Mouse (Mus musculus): ENCODE measurements around the gene 2810021J22Rik. TPM values are rescaled to one million over a fixed set of nuclear protein-coding genes. Genes with fewer than 3 reads are reported as not detected.

Gene 2810021J22Rik
- polyA plus RNA-seq, 1 experiment = 6.9 TPM

GRCm38 (mm10) chr11:58918759-58919158 is 51.7 kb downstream of the 2810021J22Rik start:
- Histone ChIP-seq H3K27me3 (ENCODE audit: control insufficient read depth, insufficient read depth, low read length, poor library complexity, severe bottlenecking) (no peaks in the 10 kb centered on the region), H3K9ac (ENCODE audit: low read depth, poor library complexity, severe bottlenecking) (no peak overlapping the region), H3K9me3 (replicated peaks; ENCODE audit: control insufficient read depth, insufficient read depth, low read length, poor library complexity, severe bottlenecking) (no peaks in the 10 kb centered on the region), H3K36me3 (ENCODE audit: control insufficient read depth, insufficient read depth, low read length, poor library complexity, severe bottlenecking) (no peaks in the 10 kb centered on the region), H3K4me1 (ENCODE audit: control insufficient read depth, insufficient read depth, low read length) (no peaks in the 10 kb centered on the region), H3K27ac (ENCODE audit: insufficient read depth, low read length) (no peak overlapping the region), H3K4me3 (ENCODE audit: low read depth, low read length) (no peak overlapping the region)
- TF ChIP-seq CTCF (IDR thresholded peaks at IDR 0.05; ENCODE audit: low read depth, low read length) (no peak), EP300 (IDR thresholded peaks at IDR 0.05; ENCODE audit: insufficient read depth, low read depth, low read length) (no peak), POLR2A (IDR thresholded peaks at IDR 0.05; ENCODE audit: insufficient read depth, low read length) (no peak)

- Histone ChIP-seq H3K36me3 (ENCODE audit: control insufficient read depth, insufficient read depth, low read length, poor library complexity, severe bottlenecking) (no peaks in the 10 kb centered on the region), H3K27ac (ENCODE audit: insufficient read depth, low read length) (no peak overlapping the region), H3K27me3 (ENCODE audit: control insufficient read depth, insufficient read depth, low read length, poor library complexity, severe bottlenecking) (no peaks in the 10 kb centered on the region), H3K4me1 (ENCODE audit: control insufficient read depth, insufficient read depth, low read length) (no peaks in the 10 kb centered on the region), H3K9ac (ENCODE audit: low read depth, poor library complexity, severe bottlenecking) (no peak overlapping the region), H3K9me3 (replicated peaks; ENCODE audit: control insufficient read depth, insufficient read depth, low read length, poor library complexity, severe bottlenecking) (no peaks in the 10 kb centered on the region), H3K4me3 (ENCODE audit: low read depth, low read length) (no peak overlapping the region)
- TF ChIP-seq POLR2A (IDR thresholded peaks at IDR 0.05; ENCODE audit: insufficient read depth, low read length) = no peak
Observed at GRCm38 (mm10) chr11:58922420-58922819, 55.4 kb downstream of the 2810021J22Rik start.

- H3K9ac ChIP-seq (ENCODE audit: low read depth, poor library complexity, severe bottlenecking) = no peak overlapping the region
- no peaks in the 10 kb centered on the region for H3K27me3 ChIP-seq (ENCODE audit: control insufficient read depth, insufficient read depth, low read length, poor library complexity, severe bottlenecking)
- H3K27ac ChIP-seq (ENCODE audit: insufficient read depth, low read length) = no peak overlapping the region
- TF ChIP-seq EP300 (IDR thresholded peaks at IDR 0.05; ENCODE audit: insufficient read depth, low read depth, low read length) (no peak), POLR2A (IDR thresholded peaks at IDR 0.05; ENCODE audit: insufficient read depth, low read length) (no peak), CTCF (IDR thresholded peaks at IDR 0.05; ENCODE audit: low read depth, low read length) (no peak)
- H3K4me3 ChIP-seq (ENCODE audit: low read depth, low read length) = no peak overlapping the region
- no peaks in the 10 kb centered on the region for H3K36me3 ChIP-seq (ENCODE audit: control insufficient read depth, insufficient read depth, low read length, poor library complexity, severe bottlenecking)
- peaks cover 2% of the 10 kb centered on the region for H3K4me1 ChIP-seq (ENCODE audit: control insufficient read depth, insufficient read depth, low read length)
- no peaks in the 10 kb centered on the region for H3K9me3 ChIP-seq (replicated peaks; ENCODE audit: control insufficient read depth, insufficient read depth, low read length, poor library complexity, severe bottlenecking)
Observed at GRCm38 (mm10) chr11:58926651-58927050, 59.6 kb downstream of the 2810021J22Rik start.

GRCm38 (mm10) chr11:58927053-58927452 is 60.0 kb downstream of the 2810021J22Rik start:
- no peak overlapping the region for H3K4me3 ChIP-seq (ENCODE audit: low read depth, low read length)
- H3K27ac ChIP-seq (ENCODE audit: insufficient read depth, low read length) = no peak overlapping the region
- no peaks in the 10 kb centered on the region for H3K9me3 ChIP-seq (replicated peaks; ENCODE audit: control insufficient read depth, insufficient read depth, low read length, poor library complexity, severe bottlenecking)
- TF ChIP-seq EP300 (IDR thresholded peaks at IDR 0.05; ENCODE audit: insufficient read depth, low read depth, low read length) (no peak), POLR2A (IDR thresholded peaks at IDR 0.05; ENCODE audit: insufficient read depth, low read length) (no peak), CTCF (IDR thresholded peaks at IDR 0.05; ENCODE audit: low read depth, low read length) (no peak)
- H3K36me3 ChIP-seq (ENCODE audit: control insufficient read depth, insufficient read depth, low read length, poor library complexity, severe bottlenecking) = 0 out of 2 replicates have a peak, but pooled peaks cover 2% of the 10 kb centered on the region
- H3K9ac ChIP-seq (ENCODE audit: low read depth, poor library complexity, severe bottlenecking) = no peak overlapping the region
- H3K27me3 ChIP-seq (ENCODE audit: control insufficient read depth, insufficient read depth, low read length, poor library complexity, severe bottlenecking) = no peaks in the 10 kb centered on the region
- peaks cover 2% of the 10 kb centered on the region for H3K4me1 ChIP-seq (ENCODE audit: control insufficient read depth, insufficient read depth, low read length)

GRCm38 (mm10) chr11:58927790-58928651 is 61.0 kb downstream of the 2810021J22Rik start:
- Histone ChIP-seq H3K9me3 (replicated peaks; ENCODE audit: control insufficient read depth, insufficient read depth, low read length, poor library complexity, severe bottlenecking) (no peaks in the 10 kb centered on the region), H3K9ac (ENCODE audit: low read depth, poor library complexity, severe bottlenecking) (no peak overlapping the region), H3K27ac (ENCODE audit: insufficient read depth, low read length) (no peak overlapping the region), H3K4me3 (ENCODE audit: low read depth, low read length) (no peak overlapping the region), H3K27me3 (ENCODE audit: control insufficient read depth, insufficient read depth, low read length, poor library complexity, severe bottlenecking) (no peaks in the 10 kb centered on the region), H3K4me1 (ENCODE audit: control insufficient read depth, insufficient read depth, low read length) (peaks cover 2% of the 10 kb centered on the region), H3K36me3 (ENCODE audit: control insufficient read depth, insufficient read depth, low read length, poor library complexity, severe bottlenecking) (0 out of 2 replicates have a peak, but pooled peaks cover 6% of the 10 kb centered on the region)
- TF ChIP-seq CTCF (IDR thresholded peaks at IDR 0.05; ENCODE audit: low read depth, low read length) (peak; percentile 73), POLR2A (IDR thresholded peaks at IDR 0.05; ENCODE audit: insufficient read depth, low read length) (no peak), EP300 (IDR thresholded peaks at IDR 0.05; ENCODE audit: insufficient read depth, low read depth, low read length) (no peak)

GRCm38 (mm10) chr11:58929055-58929454 is 62.0 kb downstream of the 2810021J22Rik start:
- TF ChIP-seq EP300 (IDR thresholded peaks at IDR 0.05; ENCODE audit: insufficient read depth, low read depth, low read length) = no peak
- TF ChIP-seq CTCF (IDR thresholded peaks at IDR 0.05; ENCODE audit: low read depth, low read length) = no peak
- TF ChIP-seq POLR2A (IDR thresholded peaks at IDR 0.05; ENCODE audit: insufficient read depth, low read length) = no peak
- H3K36me3 ChIP-seq (ENCODE audit: control insufficient read depth, insufficient read depth, low read length, poor library complexity, severe bottlenecking) = peaks cover 14% of the 10 kb centered on the region
- no peak overlapping the region for H3K4me3 ChIP-seq (ENCODE audit: low read depth, low read length)
- no peak overlapping the region for H3K9ac ChIP-seq (ENCODE audit: low read depth, poor library complexity, severe bottlenecking)
- H3K27me3 ChIP-seq (ENCODE audit: control insufficient read depth, insufficient read depth, low read length, poor library complexity, severe bottlenecking) = no peaks in the 10 kb centered on the region
- peaks cover 2% of the 10 kb centered on the region for H3K4me1 ChIP-seq (ENCODE audit: control insufficient read depth, insufficient read depth, low read length)
- no peaks in the 10 kb centered on the region for H3K9me3 ChIP-seq (replicated peaks; ENCODE audit: control insufficient read depth, insufficient read depth, low read length, poor library complexity, severe bottlenecking)
- H3K27ac ChIP-seq (ENCODE audit: insufficient read depth, low read length) = no peak overlapping the region

Data from ES-Bruce4 (cell line).